Mouse (Mus musculus): ENCODE data around the gene Steap3. TPM values are rescaled to one million over a fixed set of nuclear protein-coding genes. Genes with fewer than 3 reads are reported as not detected.

Steap3 gene
- polyA plus RNA-seq, 1 experiment from 2014 or later = 2.1 TPM

GRCm38 (mm10) chr1:120187059-120187458 lies 85.4 kb downstream of the Steap3 start:
- Histone ChIP-seq H3K27me3 (replicated peaks; ENCODE audit: control insufficient read depth, insufficient read depth, low read length) (no peaks in the 10 kb centered on the region), H3K36me3 (ENCODE audit: control insufficient read depth, insufficient read depth, low read length) (no peaks in the 10 kb centered on the region), H3K4me1 (ENCODE audit: control insufficient read depth, insufficient read depth, low read length) (no peaks in the 10 kb centered on the region), H3K9me3 (replicated peaks; ENCODE audit: control insufficient read depth, low read length) (no peaks in the 10 kb centered on the region), H3K27ac (ENCODE audit: low read depth, low read length) (no peak overlapping the region), H3K4me3 (ENCODE audit: low read depth, low read length) (no peak overlapping the region), H3K4me2 (ENCODE audit: low read length) (peak overlapping the region; percentile 12; the same call in 1 of the 2 replicates), H3K9ac (ENCODE audit: low read length) (no peak overlapping the region)
- peak; percentile 83 for ATAC-seq
- WGBS = 17% methylated on average over 7 of the region's 7 CpGs
- peak; percentile 74 for DNase-seq (ENCODE audit: low spot score)

GRCm38 (mm10) chr1:120186655-120187054 lies 85.8 kb downstream of the Steap3 start:
- Histone ChIP-seq H3K27ac (ENCODE audit: low read depth, low read length) (no peak overlapping the region), H3K4me2 (ENCODE audit: low read length) (peak overlapping the region; percentile 12; the same call in 1 of the 2 replicates), H3K36me3 (ENCODE audit: control insufficient read depth, insufficient read depth, low read length) (no peaks in the 10 kb centered on the region), H3K4me1 (ENCODE audit: control insufficient read depth, insufficient read depth, low read length) (no peaks in the 10 kb centered on the region), H3K9me3 (replicated peaks; ENCODE audit: control insufficient read depth, low read length) (no peaks in the 10 kb centered on the region), H3K4me3 (ENCODE audit: low read depth, low read length) (no peak overlapping the region), H3K27me3 (replicated peaks; ENCODE audit: control insufficient read depth, insufficient read depth, low read length) (no peaks in the 10 kb centered on the region), H3K9ac (ENCODE audit: low read length) (no peak overlapping the region)
- WGBS = 10% methylated on average over 9 of the region's 9 CpGs
- ATAC-seq (peak; percentile 68), DNase-seq (ENCODE audit: low spot score) (peak; percentile 46)

- H3K4me3 ChIP-seq (ENCODE audit: low read depth, low read length) = no peak overlapping the region
- H3K27me3 ChIP-seq (replicated peaks; ENCODE audit: control insufficient read depth, insufficient read depth, low read length) = no peaks in the 10 kb centered on the region
- no peak for DNase-seq (ENCODE audit: low spot score)
- no peaks in the 10 kb centered on the region for H3K9me3 ChIP-seq (replicated peaks; ENCODE audit: control insufficient read depth, low read length)
- no peaks in the 10 kb centered on the region for H3K4me1 ChIP-seq (ENCODE audit: control insufficient read depth, insufficient read depth, low read length)
- ATAC-seq = peak; percentile 38; the same call in 1 of the 2 replicates
- H3K4me2 ChIP-seq (ENCODE audit: low read length) = no peak overlapping the region
- WGBS = 43% methylated on average over 6 of the region's 6 CpGs
- H3K36me3 ChIP-seq (ENCODE audit: control insufficient read depth, insufficient read depth, low read length) = no peaks in the 10 kb centered on the region
- no peak overlapping the region for H3K27ac ChIP-seq (ENCODE audit: low read depth, low read length)
- H3K9ac ChIP-seq (ENCODE audit: low read length) = no peak overlapping the region
These were observed 86.3 kb downstream of the Steap3 start for GRCm38 (mm10) chr1:120186204-120186603.

- DNase-seq (ENCODE audit: low spot score) = no peak
- no peaks in the 10 kb centered on the region for H3K36me3 ChIP-seq (ENCODE audit: control insufficient read depth, insufficient read depth, low read length)
- no peaks in the 10 kb centered on the region for H3K27me3 ChIP-seq (replicated peaks; ENCODE audit: control insufficient read depth, insufficient read depth, low read length)
- H3K9ac ChIP-seq (ENCODE audit: low read length) = no peak overlapping the region
- H3K4me2 ChIP-seq (ENCODE audit: low read length) = no peak overlapping the region
- no peak overlapping the region for H3K27ac ChIP-seq (ENCODE audit: low read depth, low read length)
- H3K4me3 ChIP-seq (ENCODE audit: low read depth, low read length) = no peak overlapping the region
- 89% methylated on average over 8 of the region's 8 CpGs for WGBS
- no peaks in the 10 kb centered on the region for H3K9me3 ChIP-seq (replicated peaks; ENCODE audit: control insufficient read depth, low read length)
- no peaks in the 10 kb centered on the region for H3K4me1 ChIP-seq (ENCODE audit: control insufficient read depth, insufficient read depth, low read length)
- ATAC-seq = no peak
These were observed 95.4 kb downstream of the Steap3 start for GRCm38 (mm10) chr1:120177141-120177540.

- Histone ChIP-seq H3K27ac (ENCODE audit: low read depth, low read length) (no peak overlapping the region), H3K27me3 (replicated peaks; ENCODE audit: control insufficient read depth, insufficient read depth, low read length) (no peaks in the 10 kb centered on the region), H3K4me1 (ENCODE audit: control insufficient read depth, insufficient read depth, low read length) (no peaks in the 10 kb centered on the region), H3K4me3 (ENCODE audit: low read depth, low read length) (no peak overlapping the region), H3K4me2 (ENCODE audit: low read length) (no peak overlapping the region), H3K9ac (ENCODE audit: low read length) (no peak overlapping the region), H3K36me3 (ENCODE audit: control insufficient read depth, insufficient read depth, low read length) (no peaks in the 10 kb centered on the region), H3K9me3 (replicated peaks; ENCODE audit: control insufficient read depth, low read length) (no peaks in the 10 kb centered on the region)
- 72% methylated on average over 14 of the region's 14 CpGs for WGBS
- DNase-seq (ENCODE audit: low spot score) (peak; percentile 20), ATAC-seq (no peak; the same call in 1 of the 2 replicates)
These were observed 96.2 kb downstream of the Steap3 start for GRCm38 (mm10) chr1:120176313-120176712.

- H3K9me3 ChIP-seq (replicated peaks; ENCODE audit: control insufficient read depth, low read length) = no peaks in the 10 kb centered on the region
- H3K9ac ChIP-seq (ENCODE audit: low read length) = no peak overlapping the region
- 88% methylated on average over 4 of the region's 4 CpGs for WGBS
- no peaks in the 10 kb centered on the region for H3K4me1 ChIP-seq (ENCODE audit: control insufficient read depth, insufficient read depth, low read length)
- H3K4me2 ChIP-seq (ENCODE audit: low read length) = no peak overlapping the region
- H3K27me3 ChIP-seq (replicated peaks; ENCODE audit: control insufficient read depth, insufficient read depth, low read length) = no peaks in the 10 kb centered on the region
- DNase-seq (ENCODE audit: low spot score) (no peak), ATAC-seq (no peak)
- H3K4me3 ChIP-seq (ENCODE audit: low read depth, low read length) = no peak overlapping the region
- no peaks in the 10 kb centered on the region for H3K36me3 ChIP-seq (ENCODE audit: control insufficient read depth, insufficient read depth, low read length)
- no peak overlapping the region for H3K27ac ChIP-seq (ENCODE audit: low read depth, low read length)
These were observed 97.5 kb downstream of the Steap3 start for GRCm38 (mm10) chr1:120174991-120175390.

- DNase-seq (ENCODE audit: low spot score) (peak; percentile 73), ATAC-seq (peak; percentile 74)
- 62% methylated on average over 5 of the region's 5 CpGs for WGBS
- H3K4me3 ChIP-seq (ENCODE audit: low read depth, low read length) = no peak overlapping the region
- H3K36me3 ChIP-seq (ENCODE audit: control insufficient read depth, insufficient read depth, low read length) = no peaks in the 10 kb centered on the region
- H3K9me3 ChIP-seq (replicated peaks; ENCODE audit: control insufficient read depth, low read length) = no peaks in the 10 kb centered on the region
- H3K27me3 ChIP-seq (replicated peaks; ENCODE audit: control insufficient read depth, insufficient read depth, low read length) = no peaks in the 10 kb centered on the region
- no peak overlapping the region for H3K9ac ChIP-seq (ENCODE audit: low read length)
- no peak overlapping the region for H3K4me2 ChIP-seq (ENCODE audit: low read length)
- H3K4me1 ChIP-seq (ENCODE audit: control insufficient read depth, insufficient read depth, low read length) = no peaks in the 10 kb centered on the region
- no peak overlapping the region for H3K27ac ChIP-seq (ENCODE audit: low read depth, low read length)
These were observed 100.5 kb downstream of the Steap3 start for GRCm38 (mm10) chr1:120171819-120172521.

- H3K27me3 ChIP-seq (replicated peaks; ENCODE audit: control insufficient read depth, insufficient read depth, low read length) = no peaks in the 10 kb centered on the region
- H3K4me2 ChIP-seq (ENCODE audit: low read length) = no peak overlapping the region
- no peaks in the 10 kb centered on the region for H3K36me3 ChIP-seq (ENCODE audit: control insufficient read depth, insufficient read depth, low read length)
- no peak for DNase-seq (ENCODE audit: low spot score)
- no peak for ATAC-seq
- H3K9ac ChIP-seq (ENCODE audit: low read length) = no peak overlapping the region
- no peak overlapping the region for H3K4me3 ChIP-seq (ENCODE audit: low read depth, low read length)
- no peaks in the 10 kb centered on the region for H3K4me1 ChIP-seq (ENCODE audit: control insufficient read depth, insufficient read depth, low read length)
- no peak overlapping the region for H3K27ac ChIP-seq (ENCODE audit: low read depth, low read length)
- 89% methylated on average over 7 of the region's 7 CpGs for WGBS
- no peaks in the 10 kb centered on the region for H3K9me3 ChIP-seq (replicated peaks; ENCODE audit: control insufficient read depth, low read length)
These were observed 102.2 kb downstream of the Steap3 start for GRCm38 (mm10) chr1:120170307-120170706.

- 90% methylated on average over 7 of the region's 7 CpGs for WGBS
- H3K9ac ChIP-seq (ENCODE audit: low read length) = no peak overlapping the region
- no peak overlapping the region for H3K27ac ChIP-seq (ENCODE audit: low read depth, low read length)
- H3K4me3 ChIP-seq (ENCODE audit: low read depth, low read length) = no peak overlapping the region
- H3K27me3 ChIP-seq (replicated peaks; ENCODE audit: control insufficient read depth, insufficient read depth, low read length) = no peaks in the 10 kb centered on the region
- H3K36me3 ChIP-seq (ENCODE audit: control insufficient read depth, insufficient read depth, low read length) = no peaks in the 10 kb centered on the region
- DNase-seq (ENCODE audit: low spot score) (no peak), ATAC-seq (no peak)
- H3K9me3 ChIP-seq (replicated peaks; ENCODE audit: control insufficient read depth, low read length) = no peaks in the 10 kb centered on the region
- H3K4me2 ChIP-seq (ENCODE audit: low read length) = no peak overlapping the region
- no peaks in the 10 kb centered on the region for H3K4me1 ChIP-seq (ENCODE audit: control insufficient read depth, insufficient read depth, low read length)
These were observed 103.8 kb downstream of the Steap3 start for GRCm38 (mm10) chr1:120168674-120169073.
